Mouse (Mus musculus) midbrain, postnatal 0 days (tissue): ENCODE results near the gene Naa35. TPM values are rescaled to one million over a fixed set of nuclear protein-coding genes. Genes with fewer than 3 reads are reported as not detected.

ENCODE experiments used
- ATAC-seq: fragments of 200-750 bp; cut with Nextera tagmentation; 2 replicates; pipeline ENCODE4 v1.8.0; 2017; ENCODE audit warnings: moderate number of reproducible peaks, mild to moderate bottlenecking, moderate TSS enrichment, moderate library complexity; ENCODE audit not compliant: low FRiP score
- DNase-seq: peaks from one replicate; pipeline ENCODE4 v3.0.0-alpha.2; 2015; ENCODE audit warnings: low spot score
- H3K27ac ChIP-seq: fragments of 300-500 bp; sonication (generic); 2 replicates; pipeline ENCODE4 v1.5.1; 2014; ENCODE audit warnings: low read depth, mild to moderate bottlenecking, low read length, mixed read lengths
- H3K27me3 ChIP-seq: fragments of 300-500 bp; sonication (generic); 2 replicates; pipeline ENCODE4 v1.6.1; 2014; ENCODE audit warnings: low read length, control low read depth, mixed read lengths; ENCODE audit not compliant: insufficient read depth
- H3K36me3 ChIP-seq: fragments of 300-500 bp; sonication (generic); 2 replicates; pipeline ENCODE4 v1.6.1; 2014; ENCODE audit warnings: low read length, control low read depth, mixed read lengths; ENCODE audit not compliant: insufficient read depth
- H3K4me1 ChIP-seq: fragments of 300-500 bp; sonication (generic); 2 replicates; pipeline ENCODE4 v1.6.1; 2014; ENCODE audit warnings: mild to moderate bottlenecking, control low read depth, antibody characterized with exemption, low read length, mixed read lengths; ENCODE audit not compliant: insufficient read depth
- H3K4me2 ChIP-seq: fragments of 300-500 bp; sonication (generic); 2 replicates; pipeline ENCODE4 v1.6.1; 2014; ENCODE audit warnings: low read depth, mild to moderate bottlenecking, low read length, mixed read lengths; ENCODE audit not compliant: poor library complexity, severe bottlenecking
- H3K4me3 ChIP-seq: fragments of 300-500 bp; sonication (generic); 2 replicates; pipeline ENCODE4 v1.5.1; 2014; ENCODE audit warnings: low read depth, mild to moderate bottlenecking, low read length, moderate library complexity
- H3K9ac ChIP-seq: fragments of 300-500 bp; sonication (generic); replicated peaks from 2 replicates; pipeline ENCODE4 v1.6.1; 2014; ENCODE audit warnings: mild to moderate bottlenecking, low read length, moderate library complexity, mixed read lengths; ENCODE audit not compliant: poor library complexity, severe bottlenecking
- H3K9me3 ChIP-seq: fragments of 300-500 bp; sonication (generic); 2 replicates; pipeline ENCODE4 v1.6.1; 2016; ENCODE audit warnings: low read length, control low read depth
- CTCF ChIP-seq: IDR thresholded peaks from 2 replicates; pipeline ENCODE4 v1.5.1; 2016; ENCODE audit warnings: antibody characterized with exemption, mild to moderate bottlenecking
- WGBS: fragments of 180-500 bp; shearing (Covaris S2); extraction: QIAGEN DNeasy Blood & Tissue Kit; methylation state at CpG from one replicate; pipeline ENCODE4 v1.1.7; 2014; 5-methylcytosine and 5-hydroxymethylcytosine counted together
- polyA plus RNA-seq: library from polyadenylated mRNA; unstranded; fragments of >200 nt; fragmentation: Nextera tagmentation; extraction: Ambion mirVana; gene quantifications from 2 replicates; pipeline ENCODE4 v1.2.1, GENCODE M21; 2015
- total RNA-seq: library from RNA; depleted of rRNA; stranded (reverse); fragments of >200 nt; gene quantifications from 2 replicates; pipeline ENCODE4 v1.2.3, GENCODE M21; 2014

Naa35 gene
- total and polyA plus RNA-seq, 2 experiments from 2014 or later: 47.2 to 117 TPM

GRCm38 (mm10) chr13:59615152-59615551, 30.1 kb downstream of the Naa35 start:
- Histone ChIP-seq H3K36me3 (peaks cover 43% of the 10 kb centered on the region), H3K27me3 (no peaks in the 10 kb centered on the region), H3K9me3 (no peaks in the 10 kb centered on the region), H3K4me3 (no peak overlapping the region), H3K9ac (no peak overlapping the region), H3K27ac (no peak overlapping the region), H3K4me1 (no peaks in the 10 kb centered on the region), H3K4me2 (no peak overlapping the region)
- no peak for DNase-seq
- 96% methylated on average over 4 of the region's 4 CpGs for WGBS
- TF ChIP-seq CTCF: no peak
- ATAC-seq: no peak

- no peak for ATAC-seq
- WGBS: 94% methylated on average over 4 of the region's 4 CpGs
- peaks cover 43% of the 10 kb centered on the region for H3K36me3 ChIP-seq
Measured at GRCm38 (mm10) chr13:59615554-59615953, 30.5 kb downstream of the Naa35 start.

GRCm38 (mm10) chr13:59618463-59618862, 33.4 kb downstream of the Naa35 start:
- Histone ChIP-seq H3K27me3 (no peaks in the 10 kb centered on the region), H3K4me3 (no peak overlapping the region), H3K4me2 (no peak overlapping the region), H3K9ac (no peak overlapping the region), H3K4me1 (no peaks in the 10 kb centered on the region), H3K27ac (no peak overlapping the region), H3K36me3 (peaks cover 52% of the 10 kb centered on the region), H3K9me3 (no peaks in the 10 kb centered on the region)
- TF ChIP-seq CTCF: no peak
- DNase-seq (no peak), ATAC-seq (no peak)
- 91% methylated on average over 6 of the region's 6 CpGs for WGBS

More at GRCm38 (mm10) chr13:59615554-59615953, 30.5 kb downstream of the Naa35 start:
- no peak overlapping the region for H3K9ac ChIP-seq
- H3K4me3 ChIP-seq: no peak overlapping the region
- H3K4me1 ChIP-seq: no peaks in the 10 kb centered on the region
- DNase-seq: no peak
- H3K9me3 ChIP-seq: no peaks in the 10 kb centered on the region
- no peak overlapping the region for H3K4me2 ChIP-seq
- no peaks in the 10 kb centered on the region for H3K27me3 ChIP-seq
- H3K27ac ChIP-seq: no peak overlapping the region
- TF ChIP-seq CTCF: no peak

GRCm38 (mm10) chr13:59621643-59622489, 36.8 kb downstream of the Naa35 start:
- H3K27ac ChIP-seq: no peak overlapping the region
- no peaks in the 10 kb centered on the region for H3K27me3 ChIP-seq
- no peak overlapping the region for H3K9ac ChIP-seq
- 90% methylated on average over 7 of the region's 7 CpGs for WGBS
- no peak overlapping the region for H3K4me3 ChIP-seq
- no peak for TF ChIP-seq CTCF
- H3K4me2 ChIP-seq: no peak overlapping the region
- DNase-seq (no peak), ATAC-seq (no peak)
- H3K4me1 ChIP-seq: no peaks in the 10 kb centered on the region
- peaks cover 68% of the 10 kb centered on the region for H3K36me3 ChIP-seq
- H3K9me3 ChIP-seq: no peaks in the 10 kb centered on the region

GRCm38 (mm10) chr13:59624389-59624788, 39.3 kb downstream of the Naa35 start:
- TF ChIP-seq CTCF: no peak
- no peak overlapping the region for H3K4me2 ChIP-seq
- H3K9me3 ChIP-seq: no peaks in the 10 kb centered on the region
- WGBS: 90% methylated on average over 3 of the region's 3 CpGs
- DNase-seq (no peak), ATAC-seq (no peak)
- H3K27ac ChIP-seq: no peak overlapping the region
- no peak overlapping the region for H3K9ac ChIP-seq
- peaks cover 68% of the 10 kb centered on the region for H3K36me3 ChIP-seq
- no peaks in the 10 kb centered on the region for H3K4me1 ChIP-seq
- H3K4me3 ChIP-seq: no peak overlapping the region
- H3K27me3 ChIP-seq: no peaks in the 10 kb centered on the region

- Histone ChIP-seq H3K9me3 (no peaks in the 10 kb centered on the region), H3K27ac (no peak overlapping the region), H3K9ac (no peak overlapping the region), H3K4me1 (no peaks in the 10 kb centered on the region), H3K36me3 (peaks cover 70% of the 10 kb centered on the region), H3K4me2 (no peak overlapping the region), H3K27me3 (no peaks in the 10 kb centered on the region), H3K4me3 (no peak overlapping the region)
- whole genome bisulfite sequencing: 94% methylated on average over 5 of the region's 5 CpGs
- no peak for TF ChIP-seq CTCF
- no peak for ATAC-seq
- no peak for DNase-seq
Measured at GRCm38 (mm10) chr13:59624903-59625302, 39.8 kb downstream of the Naa35 start.
